Mouse (Mus musculus) CH12F3 (cell line): ENCODE results near the gene Ddx18.

Experiments
- in situ Hi-C: fragments of 300-500 bp; cut with MboI; formaldehyde crosslinking; loops from 2 replicates; pipeline ENCODE4 v1.14.3; 2020; ENCODE audit warnings: low sequenced_read_pairs

The Ddx18 gene

GRCm38 (mm10) chr1:121527600-121528398 lies 40.0 kb downstream of the Ddx18 start:
- in situ Hi-C loops, result no loop called here

GRCm38 (mm10) chr1:121527061-121527460 lies 40.7 kb downstream of the Ddx18 start:
- in situ Hi-C loops, result no loop called here

DNA sequence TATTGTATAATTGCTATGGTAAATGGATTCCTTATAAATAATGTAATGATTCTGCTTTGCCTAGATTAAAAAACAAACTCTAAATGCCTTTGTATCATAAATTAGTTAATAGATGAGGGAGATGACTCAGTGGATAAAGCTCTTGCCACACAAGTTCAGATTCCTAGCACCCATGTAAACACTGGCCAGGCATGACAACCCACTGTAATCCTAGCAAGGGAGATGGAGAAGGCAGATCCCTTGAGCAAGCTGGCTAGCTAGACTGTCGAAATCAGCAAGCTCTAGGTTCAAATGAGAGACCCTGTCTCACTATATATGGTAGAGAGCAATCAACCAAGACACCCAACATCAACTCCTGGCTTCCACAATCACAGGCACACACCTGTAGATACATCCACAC lies 49.2 kb downstream of the Ddx18 start:
- in situ Hi-C loops, result no loop called here

- in situ Hi-C loops, result no loop called here
These were observed 55.8 kb downstream of the Ddx18 start for GRCm38 (mm10) chr1:121511966-121512365.

- in situ Hi-C loops, result no loop called here
These were observed 56.6 kb downstream of the Ddx18 start for GRCm38 (mm10) chr1:121511186-121511585.

DNA sequence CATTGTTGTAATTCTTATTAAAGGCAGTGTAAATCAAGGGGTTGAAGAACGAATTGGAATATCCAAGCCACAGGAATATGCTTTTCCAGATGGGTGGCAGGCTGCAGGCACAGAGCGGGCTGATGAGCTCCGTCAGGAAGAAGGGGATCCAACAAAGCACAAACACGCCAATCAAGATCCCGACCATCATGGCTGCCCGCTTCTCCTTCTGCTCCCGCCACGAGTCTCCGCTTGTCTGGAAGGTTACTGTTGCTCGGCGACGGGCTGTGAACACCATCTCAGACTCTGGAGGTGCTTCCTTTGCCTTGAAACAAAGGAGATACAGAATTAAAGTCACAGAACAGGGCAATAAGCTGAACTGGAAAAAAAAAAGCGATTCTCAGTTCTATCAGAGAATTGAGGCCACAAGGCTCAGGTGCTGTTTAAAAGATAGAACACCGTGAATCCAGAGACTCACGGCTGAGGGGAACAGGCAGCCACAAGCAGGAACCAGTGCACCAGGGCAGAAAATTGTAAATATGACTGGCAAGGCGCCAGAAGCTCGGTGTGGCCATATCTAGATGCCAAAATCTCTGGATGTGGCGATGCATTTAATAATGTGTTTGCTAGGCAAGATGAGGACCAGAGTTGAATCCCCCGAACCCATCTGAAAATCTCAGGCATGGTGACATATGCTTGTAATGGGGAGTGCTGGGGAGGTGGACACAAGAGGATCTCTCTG lies 57.2 kb downstream of the Ddx18 start:
- in situ Hi-C loops, result no loop called here

GRCm38 (mm10) chr1:121508729-121509128 lies 59.1 kb downstream of the Ddx18 start:
- in situ Hi-C loops, result no loop called here
